Mouse (Mus musculus): ENCODE data around the gene Bcl11a. TPM values are rescaled to one million over a fixed set of nuclear protein-coding genes. Genes with fewer than 3 reads are reported as not detected.

Bcl11a gene
- polyA plus RNA-seq, 1 experiment from 2014 or later: 95.2 TPM

- no peak overlapping the region for H3K4me3 ChIP-seq (ENCODE audit: low read depth, low read length)
- H3K27ac ChIP-seq (replicated peaks; ENCODE audit: low read depth, low read length): no peak overlapping the region
- no peaks in the 10 kb centered on the region for H3K9me3 ChIP-seq (ENCODE audit: control insufficient read depth, low read length)
- 0 out of 2 replicates have a peak, but pooled peaks cover 4% of the 10 kb centered on the region for H3K4me1 ChIP-seq (ENCODE audit: control insufficient read depth, insufficient read depth, low read length)
- H3K4me2 ChIP-seq (ENCODE audit: low read depth, severe bottlenecking): no peak overlapping the region
- no peaks in the 10 kb centered on the region for H3K27me3 ChIP-seq (ENCODE audit: control insufficient read depth, insufficient read depth, low read length)
- no peak for DNase-seq (ENCODE audit: low spot score)
- 93% methylated on average over 6 of the region's 6 CpGs for WGBS
- no peak overlapping the region for H3K9ac ChIP-seq (ENCODE audit: low read length)
- H3K36me3 ChIP-seq (ENCODE audit: control insufficient read depth, insufficient read depth, low read length): peaks cover 2% of the 10 kb centered on the region; the same call in 1 of the 2 replicates
- ATAC-seq (ENCODE audit: insufficient number of reproducible peaks, low FRiP score, low TSS enrichment, low read depth): no peak
These were observed 54.5 kb downstream of the Bcl11a start for GRCm38 (mm10) chr11:24132358-24132757.

GRCm38 (mm10) chr11:24132853-24133252 is 55.0 kb downstream of the Bcl11a start:
- Histone ChIP-seq H3K27ac (replicated peaks; ENCODE audit: low read depth, low read length) (no peak overlapping the region), H3K4me1 (ENCODE audit: control insufficient read depth, insufficient read depth, low read length) (0 out of 2 replicates have a peak, but pooled peaks cover 3% of the 10 kb centered on the region), H3K9ac (ENCODE audit: low read length) (no peak overlapping the region), H3K4me3 (ENCODE audit: low read depth, low read length) (no peak overlapping the region), H3K9me3 (ENCODE audit: control insufficient read depth, low read length) (no peaks in the 10 kb centered on the region), H3K4me2 (ENCODE audit: low read depth, severe bottlenecking) (no peak overlapping the region), H3K36me3 (ENCODE audit: control insufficient read depth, insufficient read depth, low read length) (peaks cover 2% of the 10 kb centered on the region; the same call in 1 of the 2 replicates), H3K27me3 (ENCODE audit: control insufficient read depth, insufficient read depth, low read length) (no peaks in the 10 kb centered on the region)
- DNase-seq (ENCODE audit: low spot score): no peak
- WGBS: 91% methylated on average over 2 of the region's 2 CpGs
- no peak for ATAC-seq (ENCODE audit: insufficient number of reproducible peaks, low FRiP score, low TSS enrichment, low read depth)

- Histone ChIP-seq H3K36me3 (ENCODE audit: control insufficient read depth, insufficient read depth, low read length) (peaks cover 2% of the 10 kb centered on the region; the same call in 1 of the 2 replicates), H3K9me3 (ENCODE audit: control insufficient read depth, low read length) (no peaks in the 10 kb centered on the region), H3K27me3 (ENCODE audit: control insufficient read depth, insufficient read depth, low read length) (no peaks in the 10 kb centered on the region), H3K4me3 (ENCODE audit: low read depth, low read length) (no peak overlapping the region), H3K27ac (replicated peaks; ENCODE audit: low read depth, low read length) (no peak overlapping the region), H3K4me2 (ENCODE audit: low read depth, severe bottlenecking) (no peak overlapping the region), H3K9ac (ENCODE audit: low read length) (no peak overlapping the region), H3K4me1 (ENCODE audit: control insufficient read depth, insufficient read depth, low read length) (0 out of 2 replicates have a peak, but pooled peaks cover 2% of the 10 kb centered on the region)
- WGBS: 83% methylated on average over 3 of the region's 3 CpGs
- no peak for DNase-seq (ENCODE audit: low spot score)
- ATAC-seq (ENCODE audit: insufficient number of reproducible peaks, low FRiP score, low TSS enrichment, low read depth): no peak
These were observed 55.6 kb downstream of the Bcl11a start for GRCm38 (mm10) chr11:24133484-24133883.

GRCm38 (mm10) chr11:24133928-24134327 is 56.1 kb downstream of the Bcl11a start:
- no peaks in the 10 kb centered on the region for H3K27me3 ChIP-seq (ENCODE audit: control insufficient read depth, insufficient read depth, low read length)
- H3K4me3 ChIP-seq (ENCODE audit: low read depth, low read length): no peak overlapping the region
- WGBS: 93% methylated on average over 5 of the region's 5 CpGs
- H3K27ac ChIP-seq (replicated peaks; ENCODE audit: low read depth, low read length): no peak overlapping the region
- no peak for DNase-seq (ENCODE audit: low spot score)
- no peaks in the 10 kb centered on the region for H3K9me3 ChIP-seq (ENCODE audit: control insufficient read depth, low read length)
- H3K36me3 ChIP-seq (ENCODE audit: control insufficient read depth, insufficient read depth, low read length): peaks cover 2% of the 10 kb centered on the region; the same call in 1 of the 2 replicates
- ATAC-seq (ENCODE audit: insufficient number of reproducible peaks, low FRiP score, low TSS enrichment, low read depth): no peak
- H3K4me2 ChIP-seq (ENCODE audit: low read depth, severe bottlenecking): no peak overlapping the region
- H3K9ac ChIP-seq (ENCODE audit: low read length): no peak overlapping the region
- H3K4me1 ChIP-seq (ENCODE audit: control insufficient read depth, insufficient read depth, low read length): 0 out of 2 replicates have a peak, but pooled peaks cover 2% of the 10 kb centered on the region

DNA sequence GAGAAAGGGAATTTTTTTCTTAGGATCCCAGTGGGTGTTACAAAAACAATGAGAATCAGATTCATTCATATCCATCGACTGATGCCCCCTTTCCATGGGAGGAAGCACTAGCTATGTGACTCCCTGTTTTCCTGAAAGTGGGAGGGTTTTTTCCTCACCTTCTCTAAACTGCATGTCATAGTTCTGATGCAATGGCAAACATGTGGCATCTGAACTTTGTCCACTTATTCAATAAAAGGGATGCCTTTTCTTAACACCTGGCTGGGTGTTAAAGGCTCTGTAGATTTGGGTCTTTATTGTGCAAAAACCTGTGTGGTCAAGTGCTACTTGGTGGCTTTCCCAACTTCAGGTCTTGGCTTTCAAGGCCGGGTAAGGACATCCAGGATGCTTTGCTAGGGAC is 57.4 kb downstream of the Bcl11a start:
- no peak for DNase-seq (ENCODE audit: low spot score)
- Histone ChIP-seq H3K27me3 (ENCODE audit: control insufficient read depth, insufficient read depth, low read length) (no peaks in the 10 kb centered on the region), H3K9me3 (ENCODE audit: control insufficient read depth, low read length) (no peaks in the 10 kb centered on the region; the same call in 1 of the 2 replicates), H3K4me3 (ENCODE audit: low read depth, low read length) (no peak overlapping the region), H3K36me3 (ENCODE audit: control insufficient read depth, insufficient read depth, low read length) (peaks cover 5% of the 10 kb centered on the region; the same call in 1 of the 2 replicates), H3K27ac (replicated peaks; ENCODE audit: low read depth, low read length) (no peak overlapping the region), H3K4me2 (ENCODE audit: low read depth, severe bottlenecking) (no peak overlapping the region), H3K4me1 (ENCODE audit: control insufficient read depth, insufficient read depth, low read length) (peaks cover 4% of the 10 kb centered on the region; the same call in 1 of the 2 replicates), H3K9ac (ENCODE audit: low read length) (no peak overlapping the region)
- ATAC-seq (ENCODE audit: insufficient number of reproducible peaks, low FRiP score, low TSS enrichment, low read depth): no peak
- WGBS: 80% methylated on average over 2 of the region's 2 CpGs

GRCm38 (mm10) chr11:24136084-24136785 is 58.4 kb downstream of the Bcl11a start:
- no peak for DNase-seq (ENCODE audit: low spot score)
- Histone ChIP-seq H3K27ac (replicated peaks; ENCODE audit: low read depth, low read length) (no peak overlapping the region), H3K9ac (ENCODE audit: low read length) (no peak overlapping the region), H3K27me3 (ENCODE audit: control insufficient read depth, insufficient read depth, low read length) (no peaks in the 10 kb centered on the region), H3K4me2 (ENCODE audit: low read depth, severe bottlenecking) (no peak overlapping the region), H3K9me3 (ENCODE audit: control insufficient read depth, low read length) (no peaks in the 10 kb centered on the region; the same call in 1 of the 2 replicates), H3K4me3 (ENCODE audit: low read depth, low read length) (no peak overlapping the region), H3K36me3 (ENCODE audit: control insufficient read depth, insufficient read depth, low read length) (peaks cover 3% of the 10 kb centered on the region; the same call in 1 of the 2 replicates), H3K4me1 (ENCODE audit: control insufficient read depth, insufficient read depth, low read length) (peaks cover 10% of the 10 kb centered on the region)
- WGBS: 80% methylated on average over 6 of the region's 6 CpGs
- ATAC-seq (ENCODE audit: insufficient number of reproducible peaks, low FRiP score, low TSS enrichment, low read depth): no peak

DNA sequence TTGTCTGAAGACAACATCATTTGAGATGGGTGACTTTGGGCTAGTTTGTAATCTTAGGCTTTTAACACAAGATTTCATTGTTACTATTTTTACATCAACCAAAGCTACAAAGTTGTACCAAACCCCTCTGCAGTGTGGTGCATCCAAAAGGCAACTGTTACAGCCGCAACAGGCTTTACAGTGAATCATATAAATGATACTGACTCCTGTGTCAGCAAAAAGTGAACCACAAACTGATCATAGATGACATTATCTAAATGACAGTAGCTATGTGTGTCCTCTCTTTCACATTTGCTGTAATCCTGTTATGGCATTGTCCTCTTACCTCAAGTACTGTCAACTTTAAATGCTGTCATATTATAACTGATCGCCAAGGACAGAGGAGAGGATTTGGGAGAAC is 60.0 kb downstream of the Bcl11a start:
- Histone ChIP-seq H3K9me3 (ENCODE audit: control insufficient read depth, low read length) (no peaks in the 10 kb centered on the region; the same call in 1 of the 2 replicates), H3K27ac (replicated peaks; ENCODE audit: low read depth, low read length) (no peak overlapping the region), H3K4me2 (ENCODE audit: low read depth, severe bottlenecking) (no peak overlapping the region), H3K9ac (ENCODE audit: low read length) (no peak overlapping the region), H3K4me1 (ENCODE audit: control insufficient read depth, insufficient read depth, low read length) (peaks cover 19% of the 10 kb centered on the region), H3K4me3 (ENCODE audit: low read depth, low read length) (no peak overlapping the region), H3K27me3 (ENCODE audit: control insufficient read depth, insufficient read depth, low read length) (no peaks in the 10 kb centered on the region), H3K36me3 (ENCODE audit: control insufficient read depth, insufficient read depth, low read length) (0 out of 2 replicates have a peak, but pooled peaks cover 3% of the 10 kb centered on the region)
- 87% methylated on average over 2 of the region's 2 CpGs for WGBS
- no peak for ATAC-seq (ENCODE audit: insufficient number of reproducible peaks, low FRiP score, low TSS enrichment, low read depth)
- no peak for DNase-seq (ENCODE audit: low spot score)

DNA sequence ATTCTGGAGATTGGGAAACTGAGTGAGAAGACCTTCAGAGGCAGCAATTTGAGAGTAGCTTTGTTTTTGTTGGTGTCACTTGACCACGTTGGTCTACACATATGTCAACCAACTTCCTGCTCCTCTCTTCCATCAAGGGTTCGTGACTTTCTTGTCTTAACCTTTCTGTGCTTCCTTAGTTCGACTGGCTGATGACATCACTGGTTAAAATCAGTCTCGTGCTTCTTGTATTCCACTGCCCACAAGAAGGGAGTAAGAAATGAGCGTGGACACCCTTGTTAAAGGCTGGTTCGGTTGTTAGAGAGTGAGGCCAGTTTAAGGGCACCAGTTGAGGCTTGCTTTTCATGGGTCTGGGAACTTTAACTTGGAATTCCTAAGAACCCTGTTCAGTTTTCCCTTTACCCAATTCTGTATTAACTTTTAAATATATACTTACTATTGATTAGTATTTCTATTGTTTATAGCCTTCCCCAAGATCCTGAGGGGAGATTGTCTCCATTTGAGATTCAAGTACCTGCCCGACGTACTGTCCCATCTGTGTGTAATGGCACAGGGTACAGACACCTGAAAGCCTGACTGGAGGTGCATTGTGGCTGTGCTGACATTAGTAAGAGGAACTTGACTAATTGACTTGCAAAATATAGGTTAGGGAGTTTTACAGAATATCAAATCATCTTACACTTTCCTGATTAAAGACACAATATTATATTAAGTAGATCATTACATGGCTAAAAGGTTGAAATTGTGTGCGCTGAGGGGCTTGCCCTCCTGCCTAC is 60.9 kb downstream of the Bcl11a start:
- no peak for ATAC-seq (ENCODE audit: insufficient number of reproducible peaks, low FRiP score, low TSS enrichment, low read depth)
- H3K4me1 ChIP-seq (ENCODE audit: control insufficient read depth, insufficient read depth, low read length): peaks cover 19% of the 10 kb centered on the region
- H3K4me2 ChIP-seq (ENCODE audit: low read depth, severe bottlenecking): no peak overlapping the region
- no peak for DNase-seq (ENCODE audit: low spot score)
- H3K9ac ChIP-seq (ENCODE audit: low read length): no peak overlapping the region
- H3K27ac ChIP-seq (replicated peaks; ENCODE audit: low read depth, low read length): no peak overlapping the region
- H3K36me3 ChIP-seq (ENCODE audit: control insufficient read depth, insufficient read depth, low read length): 0 out of 2 replicates have a peak, but pooled peaks cover 3% of the 10 kb centered on the region
- WGBS: 88% methylated on average over 9 of the region's 9 CpGs
- no peak overlapping the region for H3K4me3 ChIP-seq (ENCODE audit: low read depth, low read length)
- H3K27me3 ChIP-seq (ENCODE audit: control insufficient read depth, insufficient read depth, low read length): no peaks in the 10 kb centered on the region
- H3K9me3 ChIP-seq (ENCODE audit: control insufficient read depth, low read length): no peaks in the 10 kb centered on the region; the same call in 1 of the 2 replicates

Measured in limb, embryonic 11.5 days (tissue).